Mouse (Mus musculus) thymus, postnatal 0 days (tissue): ENCODE results near the gene Tmem144. TPM values are rescaled to one million over a fixed set of nuclear protein-coding genes. Genes with fewer than 3 reads are reported as not detected.

ENCODE experiments used
- DNase-seq: peaks from one replicate; pipeline ENCODE4 v3.0.0-alpha.2; 2015; ENCODE audit warnings: low spot score
- polyA plus RNA-seq: library from polyadenylated mRNA; unstranded; fragments of >200 nt; fragmentation: Nextera tagmentation; extraction: Ambion mirVana; gene quantifications from 2 replicates; pipeline ENCODE4 v1.2.1, GENCODE M21; 2015

Gene Tmem144
- polyA plus RNA-seq, 1 experiment from 2014 or later, result 1.6 TPM

GRCm38 (mm10) chr3:79866089-79866488 is 13.5 kb upstream of the Tmem144 start:
- DNase-seq, result no peak

- DNase-seq, result no peak
Observed at GRCm38 (mm10) chr3:79864824-79865223, 12.3 kb upstream of the Tmem144 start.

DNA sequence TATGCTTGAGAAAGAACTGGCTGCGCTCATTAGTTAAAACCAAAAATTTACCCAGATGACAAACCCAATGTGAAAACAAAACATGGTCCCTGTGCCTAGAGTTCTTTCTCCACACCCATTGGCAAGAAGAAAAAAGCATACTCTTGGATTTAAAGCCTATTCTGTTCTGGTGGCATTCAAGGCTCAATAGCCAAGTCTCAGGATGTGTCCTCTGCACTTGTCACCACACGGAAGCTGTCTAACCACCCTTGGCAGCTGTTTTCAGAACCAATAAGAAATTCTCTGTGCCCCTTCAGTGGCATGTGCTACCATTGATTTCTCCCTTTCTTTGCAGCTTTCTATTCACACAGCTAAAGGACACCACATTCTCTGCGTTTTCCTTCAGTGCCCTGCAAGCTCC is 5.6 kb upstream of the Tmem144 start:
- no peak for DNase-seq

DNA sequence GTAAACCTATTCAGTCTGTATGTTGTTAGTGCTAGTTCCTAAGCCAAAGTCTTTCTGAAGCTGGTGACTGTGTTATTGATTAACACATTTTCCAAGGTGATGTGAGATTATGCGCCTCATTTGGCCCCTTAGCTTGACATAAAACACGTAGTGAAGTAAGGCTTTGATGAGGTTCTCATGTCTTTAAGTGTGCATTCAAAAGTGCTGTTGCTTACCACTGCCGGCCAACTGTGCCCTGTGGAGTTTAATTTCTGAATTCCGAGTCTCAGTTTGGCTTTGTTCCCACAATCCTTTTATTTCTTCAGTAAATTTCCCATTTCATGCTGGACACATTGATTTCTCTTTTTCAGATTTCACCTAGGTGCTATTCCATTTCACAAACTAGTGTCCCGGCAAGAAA is 5.2 kb upstream of the Tmem144 start:
- DNase-seq, result no peak

GRCm38 (mm10) chr3:79852108-79852507 is 465 bp downstream of the Tmem144 start:
- DNase-seq, result no peak

DNA sequence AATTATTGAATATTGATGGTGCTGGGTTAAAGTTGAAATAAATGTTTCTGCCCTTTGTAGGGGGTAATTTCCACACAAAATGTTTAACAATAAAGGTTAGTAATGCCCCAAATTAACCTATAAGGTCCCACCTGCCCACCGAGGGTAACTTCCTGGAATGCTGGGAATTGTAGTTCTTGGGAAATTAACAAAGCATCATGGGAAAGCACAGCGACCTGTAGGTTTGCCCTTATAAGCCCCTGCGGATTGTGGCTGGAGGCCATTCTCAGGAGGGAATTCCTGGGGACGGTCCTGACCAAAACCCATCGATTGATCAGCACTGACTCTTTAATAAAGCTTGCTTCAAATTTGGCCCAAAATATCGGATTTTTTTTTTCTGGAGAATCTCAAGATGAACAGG is 1.9 kb downstream of the Tmem144 start:
- DNase-seq, result no peak

DNA sequence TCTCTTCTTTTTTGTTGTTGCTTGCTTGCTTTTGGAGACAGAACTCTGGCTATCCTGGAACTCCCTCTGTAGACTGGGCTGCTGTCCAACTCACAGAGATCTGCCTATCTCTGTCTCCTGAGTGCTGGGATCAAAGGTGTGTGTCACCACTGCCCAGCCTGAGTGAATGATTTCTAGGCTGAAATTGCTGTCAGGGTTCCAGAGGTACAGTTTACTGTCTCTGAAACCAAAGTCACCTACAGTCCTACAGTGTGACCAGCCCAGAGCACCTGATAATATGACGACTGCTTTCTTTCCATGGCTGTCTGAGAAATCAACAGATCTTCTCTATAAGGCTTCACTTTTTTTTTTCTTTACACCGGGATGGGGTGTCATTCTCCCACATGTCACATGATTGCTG is 3.0 kb downstream of the Tmem144 start:
- DNase-seq, result no peak

DNA sequence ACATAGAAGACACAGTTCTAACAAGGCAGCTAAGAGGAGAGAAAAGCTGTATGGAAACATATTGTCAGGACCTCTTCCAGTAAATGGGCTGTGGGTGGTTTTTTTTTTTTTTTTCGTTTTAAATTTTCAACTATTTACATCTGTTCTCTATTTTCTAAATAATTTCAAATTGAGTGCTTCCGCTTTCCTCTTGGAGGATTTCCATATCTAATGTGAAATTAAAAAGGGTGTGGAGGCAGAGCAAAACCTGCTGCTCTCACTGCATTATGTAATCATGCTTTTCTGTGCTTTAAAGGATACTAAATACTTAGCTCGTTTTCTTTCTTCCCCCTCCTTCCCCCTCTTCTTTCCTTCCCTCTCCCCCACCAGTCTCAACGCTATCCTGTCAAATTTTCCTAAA is 3.7 kb downstream of the Tmem144 start:
- DNase-seq, result no peak

- no peak for DNase-seq
Observed at GRCm38 (mm10) chr3:79846633-79847032, 5.9 kb downstream of the Tmem144 start.

DNA sequence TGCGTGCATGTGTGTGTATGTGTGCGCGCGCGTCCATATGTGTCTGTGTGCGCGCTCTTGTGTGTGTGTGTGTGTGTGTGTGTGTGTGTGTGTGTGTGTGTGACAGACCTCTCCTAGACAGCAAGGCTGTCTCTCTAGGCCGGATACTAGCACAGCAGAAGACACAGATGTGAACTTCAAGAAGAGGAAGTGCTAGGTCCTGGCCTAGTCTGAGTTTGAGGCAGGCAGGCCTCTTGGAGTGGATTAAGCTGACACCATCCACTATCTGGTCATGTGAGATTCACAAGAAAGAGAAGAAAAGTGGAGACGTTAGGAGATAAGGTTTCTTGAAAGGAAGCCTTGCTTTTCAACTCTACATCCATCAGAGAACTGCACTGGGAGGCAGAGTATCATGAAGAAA is 8.6 kb downstream of the Tmem144 start:
- DNase-seq, result peak; percentile 31

DNA sequence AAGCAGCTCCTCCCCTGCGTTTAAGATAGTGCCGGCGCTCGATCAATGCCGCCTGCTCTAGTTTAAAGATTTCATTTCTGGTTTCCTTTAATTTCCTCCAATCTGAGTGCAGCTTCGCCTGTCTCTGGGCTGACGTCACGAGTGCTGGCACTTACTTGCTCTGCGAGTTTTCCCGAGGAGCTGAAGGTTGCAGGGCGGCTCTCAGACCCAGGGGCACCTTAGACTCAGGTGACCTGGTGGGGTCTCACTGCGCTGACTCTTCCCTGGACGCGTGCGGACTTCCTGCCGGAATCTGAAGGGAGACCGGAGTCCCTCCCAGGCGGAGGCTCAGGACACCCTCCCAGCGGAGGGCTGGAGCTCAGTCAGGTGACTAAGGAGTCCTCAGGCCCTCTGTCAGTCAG is 10.0 kb downstream of the Tmem144 start:
- DNase-seq, result peak; percentile 78

DNA sequence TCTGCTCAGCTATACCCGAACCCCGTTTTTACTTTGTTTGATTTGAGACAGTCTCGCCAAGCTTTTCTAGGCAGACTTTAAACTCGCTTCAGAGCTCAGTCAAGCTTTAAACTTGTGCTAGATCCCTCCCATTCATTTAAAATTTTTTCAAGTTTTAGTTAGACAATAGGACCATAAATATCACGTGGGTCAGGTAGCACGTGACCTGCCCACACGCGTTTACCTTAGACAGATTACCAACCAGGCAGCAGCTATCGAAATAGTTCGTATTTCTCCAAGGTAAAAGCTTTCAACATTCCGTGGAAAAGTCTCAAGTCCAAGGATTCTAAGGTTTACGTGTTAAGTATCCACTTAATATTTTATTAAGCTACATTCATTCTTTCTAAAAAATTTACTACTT is 10.4 kb downstream of the Tmem144 start:
- DNase-seq, result peak; percentile 74

DNA sequence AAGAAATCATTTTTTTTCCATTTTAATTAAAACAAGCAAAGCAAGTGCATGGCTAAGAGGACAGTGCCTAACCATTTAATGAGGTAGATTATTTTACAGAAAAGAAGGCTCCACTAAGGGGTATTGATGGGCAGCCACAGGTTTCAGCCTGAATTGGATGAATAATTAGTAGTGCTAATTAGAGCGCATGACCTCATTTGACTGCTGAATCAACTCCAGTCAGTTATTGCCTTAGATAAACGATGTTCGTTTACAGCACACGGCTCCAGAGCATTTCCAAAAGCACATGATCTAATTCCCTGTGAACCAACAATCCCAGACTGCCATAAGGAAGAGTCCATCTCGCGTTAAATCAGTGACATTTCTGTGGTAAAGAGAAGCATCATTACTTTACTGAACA is 11.1 kb downstream of the Tmem144 start:
- DNase-seq, result no peak

- DNase-seq, result peak; percentile 13
Observed at GRCm38 (mm10) chr3:79838751-79839150, 13.8 kb downstream of the Tmem144 start.

DNA sequence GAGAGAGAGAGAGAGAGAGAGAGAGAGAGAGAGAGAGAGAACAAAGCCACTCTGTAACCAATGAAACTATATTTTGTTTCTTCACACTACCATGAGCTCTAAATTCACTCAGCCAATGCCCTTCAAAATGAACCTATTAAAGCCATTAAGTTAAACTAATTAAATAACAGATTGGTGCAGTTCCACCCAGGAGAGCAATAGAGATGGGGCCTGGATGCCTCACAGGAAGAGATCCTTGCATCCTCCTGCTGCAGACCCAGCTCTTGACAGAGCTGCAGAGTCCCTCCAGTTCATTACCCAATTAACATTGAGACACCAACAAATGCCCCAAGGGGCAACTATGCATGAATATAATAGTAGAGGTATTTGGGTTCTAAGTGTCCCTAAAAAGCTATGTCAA is 23.3 kb downstream of the Tmem144 start:
- no peak for DNase-seq

GRCm38 (mm10) chr3:79825067-79825780 is 27.3 kb downstream of the Tmem144 start:
- DNase-seq, result no peak

- DNase-seq, result no peak
Observed at GRCm38 (mm10) chr3:79823176-79823575, 29.4 kb downstream of the Tmem144 start.

DNA sequence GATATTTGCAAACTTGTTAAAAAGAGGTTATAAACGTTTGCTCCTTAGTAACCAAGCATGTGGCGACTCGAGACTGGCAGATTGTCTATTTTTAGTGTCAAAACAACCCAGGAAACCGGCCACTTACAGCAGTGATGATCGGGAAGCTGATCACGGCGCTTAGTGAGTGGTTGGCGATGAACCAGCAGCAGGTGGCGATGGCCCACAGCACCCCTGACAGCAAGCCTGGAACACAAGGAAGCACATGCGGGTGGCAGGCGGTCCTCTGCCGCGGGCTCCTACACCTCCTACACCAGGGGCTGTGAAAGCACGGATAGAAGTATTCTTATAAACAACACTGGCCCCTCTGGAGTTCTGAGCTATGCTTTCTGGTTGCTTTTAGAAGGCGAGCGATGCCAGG is 31.4 kb downstream of the Tmem144 start:
- DNase-seq, result no peak

DNA sequence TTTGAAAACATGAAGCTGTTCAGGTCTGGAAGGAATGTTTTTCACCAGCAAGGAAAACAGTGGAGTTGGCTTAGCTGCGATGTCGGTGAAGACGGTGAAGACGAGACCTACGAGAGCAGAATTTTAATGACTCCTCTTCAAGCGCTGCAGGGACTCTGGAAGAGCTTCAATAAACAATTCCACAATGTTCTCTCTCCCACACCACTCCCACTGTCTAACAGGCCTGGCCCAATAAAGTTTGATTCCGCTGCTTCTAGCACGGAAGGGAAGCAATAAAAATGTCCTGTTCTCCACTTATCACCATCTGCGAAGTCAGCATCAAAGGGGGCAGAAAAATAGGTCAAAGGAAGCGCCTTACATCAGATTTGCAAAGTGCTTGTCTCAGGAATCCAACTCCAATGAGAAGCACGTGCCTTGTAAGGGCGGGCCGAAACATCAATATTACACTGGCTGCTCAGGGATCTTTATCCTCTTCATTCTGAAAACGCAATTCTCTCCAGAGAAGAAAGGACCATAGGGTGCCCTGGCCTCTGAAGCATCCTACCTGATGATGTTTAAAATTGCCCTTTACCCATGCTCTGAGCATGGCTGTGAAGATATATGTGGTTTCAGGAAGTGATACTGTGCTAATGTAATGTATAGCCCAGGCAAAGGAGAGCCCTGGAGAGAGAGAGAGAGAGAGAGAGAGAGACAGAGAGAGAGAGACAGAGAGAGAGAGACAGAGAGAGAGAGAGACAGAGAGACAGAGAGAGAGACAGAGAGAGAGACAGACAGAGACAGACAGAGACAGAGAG is 34.2 kb downstream of the Tmem144 start:
- no peak for DNase-seq

DNA sequence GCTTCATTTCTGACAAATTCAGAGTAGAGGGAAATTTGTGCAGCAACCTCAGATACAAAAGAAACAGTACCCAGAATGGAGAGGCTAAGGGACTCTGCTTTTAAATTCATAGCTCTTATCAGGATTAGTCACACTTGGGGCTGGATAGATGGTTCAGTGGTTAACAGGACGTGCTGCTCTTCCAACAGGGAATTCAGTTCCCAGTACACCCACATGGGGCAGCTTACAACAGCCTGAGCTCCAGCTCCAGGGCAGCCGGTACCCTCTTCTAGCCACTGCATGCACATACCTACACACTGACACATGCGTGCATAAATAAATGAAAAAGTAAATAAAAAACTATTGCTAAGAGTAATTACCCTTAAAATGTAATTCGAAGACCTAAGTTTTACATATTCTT is 36.3 kb downstream of the Tmem144 start:
- DNase-seq, result no peak

DNA sequence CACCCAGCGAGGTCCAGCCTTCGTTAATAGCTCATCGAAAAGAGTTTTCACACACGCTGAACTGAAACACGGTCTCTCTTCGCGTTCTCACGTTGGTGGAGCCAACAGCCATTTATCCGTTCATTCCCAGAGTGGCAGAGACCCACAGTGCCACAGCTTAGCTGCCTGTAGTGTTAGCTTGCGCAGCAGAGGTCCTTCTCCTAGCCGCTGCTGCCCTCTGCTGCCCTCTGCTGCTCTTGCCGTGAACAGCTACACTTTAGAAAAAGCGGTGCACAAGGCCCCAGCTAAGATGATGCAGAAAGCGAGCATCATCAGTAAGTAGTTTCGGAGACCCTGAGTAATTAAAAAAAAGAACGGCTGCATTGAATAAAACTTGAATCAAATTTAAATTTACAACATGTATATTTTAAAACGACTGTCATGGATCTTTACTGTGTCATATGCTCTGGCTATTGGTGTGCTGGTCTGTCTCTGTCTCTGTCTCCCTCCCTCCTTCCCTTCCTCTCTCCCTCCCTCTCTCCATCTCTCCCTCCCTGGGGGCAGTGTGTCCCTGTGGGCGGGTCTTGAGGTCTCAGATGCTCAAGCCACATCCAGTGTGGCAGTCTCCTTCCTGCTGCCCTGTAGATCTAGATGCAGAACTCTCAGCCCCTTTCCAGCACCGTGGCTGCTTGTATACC is 38.6 kb downstream of the Tmem144 start:
- peak; percentile 58 for DNase-seq

DNA sequence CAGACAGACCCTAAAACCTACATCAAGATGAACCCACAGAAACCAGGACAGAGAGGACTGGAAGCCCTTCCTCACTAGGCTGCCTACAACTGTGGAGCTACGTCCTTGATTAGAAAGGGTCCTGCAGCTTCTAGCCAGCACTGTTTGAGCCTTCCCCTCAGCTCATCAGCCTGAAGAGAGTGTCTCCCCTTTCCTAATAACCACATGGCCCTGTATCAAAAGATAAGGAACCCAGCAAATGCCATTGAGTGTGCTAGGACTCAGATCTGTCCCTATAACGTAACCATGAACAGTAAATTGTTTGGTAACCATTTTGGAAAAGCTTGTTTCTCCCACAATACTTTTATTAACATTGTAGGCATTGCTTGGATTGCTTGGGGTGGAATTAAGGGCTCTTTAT is 40.5 kb downstream of the Tmem144 start:
- DNase-seq, result no peak
